Mouse (Mus musculus): ENCODE measurements around the gene Fry.
A peak's percentile ranks its signal among the peaks of the same experiment; 100 is the strongest.

Gene Fry

GRCm38 (mm10) chr5:150131166-150131565 lies 12.7 kb downstream of the Fry start:
- no peak for DNase-seq

DNA sequence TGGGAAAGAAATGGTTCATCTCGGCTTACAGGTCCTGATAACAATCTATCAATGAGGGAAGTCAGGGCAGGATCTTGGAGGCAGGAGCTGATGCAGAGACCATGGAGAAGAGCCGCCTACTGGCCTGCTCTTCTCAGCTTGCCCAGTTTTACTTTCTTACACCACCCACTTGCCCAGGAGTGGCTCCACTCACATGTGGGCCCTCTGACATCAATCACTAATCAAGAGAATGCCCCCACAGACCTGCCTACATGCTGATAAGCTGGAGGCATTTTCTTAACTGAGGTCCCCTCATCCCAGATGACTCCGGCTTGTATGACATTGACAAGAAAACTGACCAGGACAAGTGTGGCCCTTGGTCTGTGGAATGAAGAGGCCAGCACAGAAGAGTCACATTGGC lies 16.2 kb downstream of the Fry start:
- DNase-seq, result no peak

DNA sequence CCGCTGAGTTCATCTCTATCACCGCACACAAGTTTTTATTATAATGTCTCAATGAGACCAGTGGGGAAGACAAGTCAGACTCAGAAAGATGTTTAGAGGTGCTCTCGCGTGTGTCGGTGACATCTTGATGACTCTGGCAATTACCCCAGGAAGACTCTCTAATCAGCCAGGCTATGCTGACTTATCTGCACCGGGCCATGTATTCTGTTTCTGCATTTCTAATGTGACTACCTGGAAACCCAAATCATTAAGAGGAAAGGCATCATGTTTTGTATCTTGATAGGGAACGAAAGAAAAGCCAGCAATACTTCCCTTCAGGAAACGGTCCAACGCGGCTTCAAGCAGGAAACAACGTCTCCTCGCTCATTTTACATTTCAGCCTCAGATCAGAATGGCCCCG lies 17.1 kb downstream of the Fry start:
- DNase-seq, result no peak

- peak; percentile 23 for DNase-seq
Observed at GRCm38 (mm10) chr5:150137772-150138451, 19.5 kb downstream of the Fry start.

- no peak for DNase-seq
Observed at GRCm38 (mm10) chr5:150140513-150140912, 22.1 kb downstream of the Fry start.

- no peak for DNase-seq
Observed at GRCm38 (mm10) chr5:150145967-150146366, 27.5 kb downstream of the Fry start.

DNA sequence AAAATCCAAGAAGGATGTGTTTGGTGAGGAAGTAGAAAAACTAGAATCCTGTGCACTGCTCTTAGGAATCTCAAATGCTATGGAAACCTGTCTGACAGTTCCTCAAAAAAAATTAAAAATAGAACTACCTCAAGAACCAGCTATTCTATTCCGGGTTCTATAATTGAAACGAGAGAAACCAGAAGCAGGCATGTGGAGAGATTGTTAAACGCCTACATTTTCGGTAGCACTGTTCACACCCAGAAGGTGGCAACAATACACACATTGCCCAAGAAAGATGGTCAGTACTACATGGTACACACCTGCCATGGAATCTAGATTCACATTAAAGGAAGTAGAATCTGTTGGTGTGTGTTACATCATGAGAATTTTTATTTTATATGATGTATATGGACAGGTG lies 28.2 kb downstream of the Fry start:
- no peak for DNase-seq

DNA sequence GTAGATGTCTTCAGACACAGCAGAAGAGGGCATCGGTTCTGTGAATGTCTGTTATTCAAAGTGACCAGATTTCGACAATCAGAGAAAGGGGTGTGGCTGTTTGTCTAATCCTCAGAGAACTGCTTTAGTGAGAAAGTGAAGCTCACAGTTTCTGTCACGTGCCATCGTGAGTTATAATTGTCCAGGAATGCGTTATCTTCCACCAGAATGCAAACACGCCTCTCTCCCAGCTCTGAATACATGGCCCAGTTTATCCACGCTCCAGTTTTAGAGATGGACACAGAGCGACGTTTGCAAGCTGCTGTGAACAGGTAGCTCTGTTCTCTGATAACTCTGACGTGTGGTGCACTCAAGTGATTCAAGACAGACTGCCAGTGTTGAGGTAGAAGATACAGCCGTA lies 31.3 kb downstream of the Fry start:
- DNase-seq, result no peak

GRCm38 (mm10) chr5:150150986-150151385 lies 32.5 kb downstream of the Fry start:
- no peak for DNase-seq

GRCm38 (mm10) chr5:150152071-150152879 lies 33.8 kb downstream of the Fry start:
- DNase-seq, result peak; percentile 61

DNA sequence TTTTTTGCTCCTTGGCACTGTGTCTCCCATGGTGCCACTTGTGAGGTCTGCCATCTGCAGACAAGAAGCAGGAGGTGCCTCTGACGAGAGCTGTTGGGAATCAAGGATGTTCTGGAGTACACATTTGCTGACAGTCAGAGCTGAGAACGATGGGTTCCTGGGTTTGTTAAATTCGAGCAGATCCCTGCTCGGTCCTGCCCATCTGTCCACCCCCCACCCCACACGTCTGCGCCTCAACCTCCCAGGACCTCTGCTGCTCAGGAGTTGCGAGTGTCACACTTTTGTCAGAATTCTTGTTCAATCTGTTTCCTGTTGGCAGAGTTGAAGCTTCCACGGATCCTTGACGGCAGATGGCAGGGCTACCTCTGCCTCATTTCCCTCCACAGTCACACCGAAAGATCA lies 34.4 kb downstream of the Fry start:
- no peak for DNase-seq

DNA sequence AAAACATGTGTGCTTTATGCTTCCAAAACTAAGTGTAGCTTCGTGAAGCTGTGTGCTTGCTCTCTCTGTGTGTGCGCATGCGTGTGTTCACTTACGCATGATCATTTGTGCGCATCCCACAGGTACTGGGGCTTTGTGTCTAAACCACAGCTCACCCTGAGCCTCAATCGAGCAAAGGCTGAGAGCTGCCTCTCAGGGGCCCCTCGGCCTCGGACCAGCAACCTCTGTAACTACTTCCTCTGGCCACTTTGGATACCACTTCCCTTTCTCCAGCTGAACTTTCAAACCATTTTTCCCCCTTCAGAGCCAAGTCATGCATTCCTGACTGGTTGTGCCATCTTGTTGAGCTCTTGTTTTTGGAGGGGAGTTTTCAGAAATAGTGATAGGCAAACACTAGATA lies 36.9 kb downstream of the Fry start:
- DNase-seq, result no peak

- DNase-seq, result no peak
Observed at GRCm38 (mm10) chr5:150156063-150156786, 37.8 kb downstream of the Fry start.

DNA sequence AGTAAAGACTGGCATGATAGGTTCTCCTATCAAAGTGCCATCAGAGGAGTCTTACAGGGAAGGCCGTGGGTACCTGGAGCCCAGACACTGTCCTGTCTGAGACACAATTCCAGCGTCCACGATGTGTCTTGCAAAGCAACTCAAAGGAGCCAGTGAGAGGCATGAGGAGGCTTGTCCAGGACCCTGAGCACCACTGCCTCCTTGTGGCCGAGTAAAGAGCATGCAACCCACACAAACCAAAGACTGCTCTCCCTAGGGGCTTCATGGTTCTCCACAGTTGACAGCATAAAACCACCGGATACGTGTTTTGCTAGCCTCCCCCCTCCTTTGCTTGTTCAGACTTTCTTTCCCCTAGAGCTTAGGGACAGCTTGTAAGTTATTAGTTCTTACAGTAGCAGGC lies 39.2 kb downstream of the Fry start:
- DNase-seq, result peak; percentile 61

GRCm38 (mm10) chr5:150159151-150159550 lies 40.7 kb downstream of the Fry start:
- DNase-seq, result peak; percentile 32

GRCm38 (mm10) chr5:150161193-150161592 lies 42.7 kb downstream of the Fry start:
- DNase-seq, result no peak

DNA sequence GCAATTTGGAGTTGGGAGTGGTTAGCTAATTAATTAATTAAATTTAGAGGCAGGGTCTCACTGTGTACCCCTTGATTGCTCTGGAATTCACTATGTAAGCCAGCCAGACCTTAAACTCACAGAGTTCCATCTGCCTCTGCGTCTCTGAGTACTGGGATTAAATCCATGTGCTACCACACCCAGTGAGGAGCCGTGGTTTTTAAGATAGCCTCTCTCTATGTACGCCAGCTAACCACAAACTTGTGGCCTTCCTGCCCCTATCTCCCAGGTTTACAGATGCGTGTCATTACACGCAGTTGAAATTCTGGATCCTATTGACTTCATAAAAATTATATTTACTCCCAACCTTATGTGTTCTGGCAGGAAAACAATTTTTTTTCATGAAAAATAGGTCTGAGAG lies 43.5 kb downstream of the Fry start:
- DNase-seq, result no peak

GRCm38 (mm10) chr5:150164671-150165070 lies 46.2 kb downstream of the Fry start:
- DNase-seq, result no peak

DNA sequence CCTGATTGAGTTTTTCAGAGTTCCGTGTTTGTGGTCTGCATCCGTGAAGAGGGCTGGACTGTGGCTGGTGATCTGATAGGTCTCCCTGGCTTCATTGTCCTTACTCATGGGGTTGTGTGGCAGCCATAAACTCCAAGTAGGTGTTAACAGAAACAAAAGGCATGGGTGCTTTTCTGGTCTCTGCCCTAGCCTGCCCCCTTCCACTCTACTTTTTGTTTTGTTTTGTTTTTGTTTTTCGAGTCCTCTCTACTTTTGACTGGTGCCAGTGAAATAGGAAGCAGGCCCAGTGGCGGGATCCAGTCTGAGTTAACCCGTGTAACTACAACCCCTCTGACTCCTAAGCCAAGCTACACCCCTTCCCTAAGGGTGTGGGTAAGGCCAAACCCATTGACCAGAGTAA lies 48.4 kb downstream of the Fry start:
- no peak for DNase-seq

DNA sequence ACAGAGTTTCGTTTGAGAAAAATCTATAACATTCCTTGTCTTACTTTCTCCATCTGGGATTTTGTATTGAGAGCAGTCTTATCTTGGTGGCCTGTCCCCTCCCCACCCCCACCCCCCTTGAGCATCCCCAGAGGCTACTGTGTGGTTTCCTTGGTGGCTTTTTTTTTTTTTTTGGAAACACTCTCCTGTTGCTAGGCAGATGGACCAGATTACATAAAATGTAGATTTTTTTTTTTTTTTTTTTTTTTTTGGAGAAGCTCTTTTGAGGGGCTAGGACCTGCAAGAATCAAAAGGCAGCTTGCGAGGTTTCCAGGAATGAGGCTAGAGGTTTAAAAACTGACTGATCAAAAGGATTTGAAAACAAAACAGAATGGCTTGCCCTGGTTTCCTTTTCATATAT lies 48.8 kb downstream of the Fry start:
- no peak for DNase-seq

GRCm38 (mm10) chr5:150168712-150169111 lies 50.3 kb downstream of the Fry start:
- peak; percentile 87 for DNase-seq

GRCm38 (mm10) chr5:150171562-150171961 lies 53.1 kb downstream of the Fry start:
- no peak for DNase-seq

DNA sequence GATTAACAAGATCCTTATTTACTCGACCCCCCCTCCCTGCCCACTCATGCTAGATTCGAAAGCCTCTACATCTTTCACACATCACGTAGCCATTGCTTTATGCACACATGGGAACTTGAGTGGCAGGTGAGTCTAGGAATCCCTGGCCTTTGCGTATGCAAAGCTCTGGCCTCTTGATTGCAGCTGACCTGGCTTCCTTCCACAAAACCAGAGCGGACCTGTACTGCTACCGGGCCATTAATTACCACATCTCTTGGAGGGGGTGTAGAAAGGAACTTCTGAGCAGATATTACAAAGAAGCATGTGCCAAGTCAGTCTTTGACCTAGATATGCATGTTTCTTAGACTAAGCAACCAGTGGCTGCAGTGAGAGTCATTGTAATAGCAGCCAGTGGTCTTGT lies 55.4 kb downstream of the Fry start:
- no peak for DNase-seq

DNA sequence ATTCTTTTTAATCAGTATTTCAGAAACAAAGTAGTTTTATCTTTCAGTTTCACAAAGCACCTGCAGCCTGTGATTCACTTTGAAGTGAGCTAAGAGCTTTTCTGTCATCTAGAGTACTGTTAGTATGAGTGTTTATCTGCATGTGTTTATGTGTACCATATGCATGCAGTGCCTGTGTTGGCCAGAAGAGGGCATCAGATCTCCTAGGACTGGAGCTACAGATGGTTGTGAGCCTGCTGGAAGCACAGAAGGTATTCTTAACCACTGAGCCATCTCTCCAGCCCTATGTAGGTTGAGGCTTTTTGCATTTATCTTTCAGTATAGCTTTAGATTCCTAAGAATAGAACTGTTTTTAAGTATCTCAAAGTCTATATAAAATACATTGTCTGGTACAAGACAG lies 56.5 kb downstream of the Fry start:
- DNase-seq, result no peak

Data from kidney, postnatal 10 days (tissue).